Mouse (Mus musculus) megakaryocyte progenitor cell, adult 5-6 weeks (primary cell): ENCODE results near the gene Olfr750. TPM values are rescaled to one million over a fixed set of nuclear protein-coding genes. Genes with fewer than 3 reads are reported as not detected.
A peak's percentile ranks its signal among the peaks of the same experiment; 100 is the strongest.

Source experiments
- ATAC-seq: replicated peaks from 2 replicates; pipeline ENCODE4 v1.8.0; 2016; ENCODE audit warnings: mild to moderate bottlenecking, moderate TSS enrichment, inconsistent platforms; ENCODE audit not compliant: poor library complexity
- total RNA-seq, 2 experiments: library from RNA; stranded (forward) in 1 of 2; stranded (reverse) in 1 of 2; fragments of 157-497, 149-512 nt in 1 of 2; fragments of 200-1000 nt in 1 of 2; gene quantifications; 2 replicates each; pipeline versions ENCODE4 v1.2.3 to v1.2.4; 2015 to 2017

The Olfr750 gene
- total RNA-seq, 2 experiments from 2014 or later: not detected

GRCm38 (mm10) chr14:51088970-51089673, 14.9 kb upstream of the Olfr750 start:
- ATAC-seq: peak; percentile 67

- peak; percentile 24 for ATAC-seq
These were observed 14.1 kb upstream of the Olfr750 start for GRCm38 (mm10) chr14:51088166-51088969.

- ATAC-seq: no peak
These were observed 13.5 kb upstream of the Olfr750 start for GRCm38 (mm10) chr14:51087762-51088161.

- no peak for ATAC-seq
These were observed 11.7 kb upstream of the Olfr750 start for GRCm38 (mm10) chr14:51085911-51086310.

- ATAC-seq: no peak
These were observed 10.9 kb upstream of the Olfr750 start for GRCm38 (mm10) chr14:51085086-51085485.

- no peak; the same call in 1 of the 2 replicates for ATAC-seq
These were observed 9.6 kb upstream of the Olfr750 start for GRCm38 (mm10) chr14:51083805-51084204.

GRCm38 (mm10) chr14:51082599-51083581, 8.7 kb upstream of the Olfr750 start:
- ATAC-seq: peak; percentile 55

- no peak for ATAC-seq
These were observed 6.8 kb upstream of the Olfr750 start for GRCm38 (mm10) chr14:51081035-51081434.

GRCm38 (mm10) chr14:51079180-51079579, 4.9 kb upstream of the Olfr750 start:
- ATAC-seq: no peak

GRCm38 (mm10) chr14:51069617-51070016, 4.6 kb downstream of the Olfr750 start:
- peak; percentile 56 for ATAC-seq

GRCm38 (mm10) chr14:51068956-51069355, 5.3 kb downstream of the Olfr750 start:
- ATAC-seq: no peak

GRCm38 (mm10) chr14:51060761-51061160, 13.5 kb downstream of the Olfr750 start:
- no peak for ATAC-seq

GRCm38 (mm10) chr14:51057401-51057831, 16.8 kb downstream of the Olfr750 start, which contains the start of gene Rnase12:
Gene Rnase12 (minus strand): TSS chr14:51057661.
- ATAC-seq: peak; percentile 66

GRCm38 (mm10) chr14:51054243-51055237, 19.7 kb downstream of the Olfr750 start:
- ATAC-seq: peak; percentile 38

- ATAC-seq: no peak
These were observed 21.1 kb downstream of the Olfr750 start for GRCm38 (mm10) chr14:51053176-51053575.

GRCm38 (mm10) chr14:51051941-51052340, 22.3 kb downstream of the Olfr750 start:
- no peak for ATAC-seq

GRCm38 (mm10) chr14:51050063-51050462, 24.2 kb downstream of the Olfr750 start, which contains the start of gene Rnase11:
Gene Rnase11 (minus strand): TSS chr14:51050163.
- ATAC-seq: no peak

GRCm38 (mm10) chr14:51047846-51048245, 26.4 kb downstream of the Olfr750 start:
- ATAC-seq: peak; percentile 80

- 0 out of 2 replicates have a peak, but pooled peaks have one; percentile 29 for ATAC-seq
These were observed 32.5 kb downstream of the Olfr750 start, which contains the start of gene Rnase9 for GRCm38 (mm10) chr14:51041769-51042168. Gene Rnase9 (minus strand): TSS chr14:51041869.
